Mouse (Mus musculus): ENCODE data around the gene Grm7. TPM values are rescaled to one million over a fixed set of nuclear protein-coding genes. Genes with fewer than 3 reads are reported as not detected.

The Grm7 gene
- polyA plus RNA-seq (2016; fragmentation: Nextera tagmentation; extraction: Ambion mirVana), result 2.3 and 3.2 TPM in 2 replicates

DNA sequence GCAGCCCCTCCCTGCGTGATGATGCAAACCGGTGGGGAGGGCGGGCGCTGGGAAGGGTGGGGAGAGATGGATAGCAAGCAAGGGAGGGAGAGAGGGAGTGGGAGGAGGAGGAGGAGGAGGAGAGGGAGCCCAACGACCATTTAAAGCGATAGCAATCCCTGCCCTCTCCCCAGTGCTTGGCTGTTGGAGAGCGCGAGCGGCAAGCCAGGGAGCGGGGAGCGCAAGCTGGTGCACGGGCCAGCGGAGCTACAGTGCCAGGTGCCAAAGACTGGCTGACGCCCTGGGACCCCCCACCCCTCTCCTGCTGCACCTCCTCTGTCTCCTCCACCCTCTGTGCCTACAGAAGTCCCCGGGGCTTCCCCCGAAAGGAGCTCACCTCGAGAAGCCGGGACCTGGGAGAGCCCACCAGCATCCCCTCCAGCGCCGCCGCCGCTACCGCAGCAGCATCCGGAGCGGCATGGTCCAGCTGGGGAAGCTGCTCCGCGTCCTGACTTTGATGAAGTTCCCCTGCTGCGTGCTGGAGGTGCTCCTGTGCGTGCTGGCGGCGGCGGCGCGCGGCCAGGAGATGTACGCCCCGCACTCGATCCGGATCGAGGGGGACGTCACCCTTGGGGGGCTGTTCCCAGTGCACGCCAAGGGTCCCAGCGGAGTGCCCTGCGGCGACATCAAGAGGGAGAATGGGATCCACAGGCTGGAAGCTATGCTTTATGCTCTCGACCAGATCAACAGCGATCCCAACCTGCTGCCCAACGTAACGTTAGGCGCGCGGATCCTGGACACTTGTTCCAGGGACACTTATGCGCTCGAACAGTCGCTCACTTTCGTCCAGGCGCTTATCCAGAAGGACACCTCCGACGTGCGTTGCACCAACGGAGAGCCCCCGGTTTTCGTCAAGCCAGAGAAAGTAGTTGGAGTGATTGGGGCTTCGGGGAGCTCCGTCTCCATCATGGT lies at the start of gene Grm7:
TSS of gene Grm7 (plus strand) at position 171 of the 951 bp plus-strand sequence.
- 1% methylated on average over 63 of the region's 65 CpGs for WGBS
- Histone ChIP-seq H3K9ac (peak within 1 kb of the TSS; percentile 57), H3K36me3 (replicated peaks) (no peaks in the 10 kb centered on the region), H3K27ac (no peak within 1 kb of the TSS), H3K4me2 (peak within 1 kb of the TSS; percentile 91), H3K27me3 (peaks cover 41% of the 10 kb centered on the region), H3K9me3 (no peaks in the 10 kb centered on the region), H3K4me3 (replicated peaks) (peak within 1 kb of the TSS; percentile 53), H3K4me1 (peaks cover 18% of the 10 kb centered on the region)
- ATAC-seq (ENCODE audit: low FRiP score), result peak; percentile 88

DNA sequence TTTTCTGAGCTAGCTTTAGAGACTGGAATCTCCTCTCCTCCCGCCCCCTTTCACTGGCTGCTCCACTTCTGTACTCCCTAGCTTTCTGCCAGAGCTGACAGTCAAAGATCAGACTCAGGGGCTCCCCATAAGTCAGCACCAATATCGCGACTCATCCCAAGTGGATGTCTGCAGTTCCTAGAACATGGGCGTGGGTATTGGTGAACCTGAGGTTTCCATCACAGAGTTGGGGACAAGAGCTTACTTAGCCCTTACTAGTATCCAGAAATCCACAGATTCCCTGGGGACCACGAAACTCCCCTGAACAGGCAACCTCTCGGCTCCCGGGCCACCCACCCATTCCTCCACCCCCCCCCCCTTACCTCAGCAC lies 355 bp upstream of the Grm7 start:
- Histone ChIP-seq H3K4me3 (replicated peaks) (peak overlapping the region; percentile 53), H3K36me3 (replicated peaks) (no peaks in the 10 kb centered on the region), H3K27me3 (peaks cover 41% of the 10 kb centered on the region), H3K27ac (no peak overlapping the region), H3K4me2 (peak overlapping the region; percentile 91), H3K9me3 (no peaks in the 10 kb centered on the region), H3K9ac (peak overlapping the region; percentile 57), H3K4me1 (peaks cover 18% of the 10 kb centered on the region)
- no peak for ATAC-seq (ENCODE audit: low FRiP score)
- WGBS, result 3% methylated on average over 7 of the region's 7 CpGs

DNA sequence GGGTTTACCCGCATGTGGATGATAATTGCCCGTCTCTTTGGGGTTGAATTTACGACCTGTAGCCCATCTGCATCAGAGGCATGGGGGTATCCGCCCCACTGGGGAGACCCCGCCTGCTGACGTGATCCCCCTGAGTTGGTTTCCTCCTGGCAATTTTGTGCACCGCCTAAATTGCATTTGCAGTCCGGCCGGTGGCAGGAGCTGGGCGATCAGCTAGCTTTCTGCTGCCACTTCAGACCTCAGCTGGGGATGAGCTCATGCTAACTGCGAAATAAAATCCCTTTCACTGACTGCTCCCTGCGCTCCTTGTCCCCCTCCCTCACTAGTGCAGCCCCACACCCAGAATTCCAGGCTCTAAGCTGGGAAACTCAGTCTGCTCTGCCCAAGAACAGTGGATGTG lies 1.5 kb downstream of the Grm7 start:
- Histone ChIP-seq H3K36me3 (replicated peaks) (no peaks in the 10 kb centered on the region), H3K4me2 (peak overlapping the region; percentile 91), H3K9me3 (no peaks in the 10 kb centered on the region), H3K9ac (0 out of 2 replicates have a peak overlapping the region, but pooled peaks have one; percentile 8), H3K4me1 (peaks cover 18% of the 10 kb centered on the region), H3K4me3 (replicated peaks) (peak overlapping the region; percentile 53), H3K27ac (no peak overlapping the region), H3K27me3 (peaks cover 41% of the 10 kb centered on the region)
- WGBS, result 1% methylated on average over 12 of the region's 12 CpGs
- no peak for ATAC-seq (ENCODE audit: low FRiP score)

DNA sequence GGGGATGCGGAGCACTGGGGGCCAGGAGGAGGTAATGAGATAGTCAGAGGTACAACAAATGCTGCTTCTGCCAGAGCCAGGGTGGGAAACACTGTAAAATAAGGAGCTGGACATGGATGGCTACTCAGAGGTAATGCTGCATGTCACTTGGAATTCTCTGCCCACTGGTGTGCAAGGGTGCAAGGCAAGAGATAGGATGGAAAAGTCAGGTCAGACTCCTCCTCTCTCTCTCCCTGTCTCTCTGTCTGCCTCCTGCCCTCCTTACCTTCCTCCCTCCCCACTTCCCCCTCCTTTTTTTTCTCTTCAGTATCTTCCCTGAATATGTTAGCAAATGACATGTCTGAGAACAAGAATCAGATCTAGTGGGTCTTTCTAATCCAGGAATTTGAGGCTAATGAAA lies 3.8 kb downstream of the Grm7 start:
- 90% methylated on average over 1 of the region's 1 CpGs for WGBS
- H3K27me3 ChIP-seq, result peaks cover 41% of the 10 kb centered on the region
- no peaks in the 10 kb centered on the region for H3K36me3 ChIP-seq (replicated peaks)
- H3K4me1 ChIP-seq, result peaks cover 22% of the 10 kb centered on the region
- no peak overlapping the region for H3K27ac ChIP-seq
- ATAC-seq (ENCODE audit: low FRiP score), result no peak
- H3K9ac ChIP-seq, result no peak overlapping the region
- H3K4me2 ChIP-seq, result no peak overlapping the region
- no peaks in the 10 kb centered on the region for H3K9me3 ChIP-seq
- H3K4me3 ChIP-seq (replicated peaks), result no peak overlapping the region

DNA sequence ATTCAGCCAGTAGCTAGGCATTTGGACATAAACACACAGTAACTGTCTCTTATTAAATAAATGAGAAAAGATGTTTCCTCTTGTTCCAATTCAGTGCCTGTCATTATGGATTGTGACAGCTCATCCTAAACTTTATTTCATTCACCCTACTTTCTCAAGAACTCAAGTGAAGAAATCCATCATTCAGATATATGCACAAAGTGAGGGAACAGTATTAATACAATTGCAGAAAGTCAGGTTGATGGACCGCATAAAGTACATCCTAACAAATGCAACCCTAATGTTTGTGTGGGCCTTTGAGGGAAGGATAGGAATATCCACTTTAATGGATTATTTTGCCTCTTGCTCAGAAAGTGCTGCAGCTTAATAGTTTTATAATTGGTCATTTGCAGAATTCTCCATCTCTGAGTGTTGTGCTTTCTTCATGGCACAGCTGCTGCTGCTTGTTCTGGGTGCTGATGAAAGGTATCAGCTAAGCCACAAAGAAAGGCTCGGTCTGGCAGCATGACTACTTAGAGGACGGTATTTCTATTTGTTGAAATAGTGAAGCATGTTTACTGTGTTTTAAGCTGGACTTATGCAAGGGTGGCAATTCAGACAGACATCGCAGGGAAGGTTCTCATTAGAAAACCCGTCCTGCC lies 8.1 kb downstream of the Grm7 start:
- H3K9ac ChIP-seq, result no peak overlapping the region
- peaks cover 6% of the 10 kb centered on the region for H3K27me3 ChIP-seq
- H3K4me3 ChIP-seq (replicated peaks), result no peak overlapping the region
- no peak for ATAC-seq (ENCODE audit: low FRiP score)
- 65% methylated on average over 5 of the region's 5 CpGs for WGBS
- peaks cover 4% of the 10 kb centered on the region for H3K4me1 ChIP-seq
- H3K4me2 ChIP-seq, result no peak overlapping the region
- H3K27ac ChIP-seq, result no peak overlapping the region
- H3K9me3 ChIP-seq, result no peaks in the 10 kb centered on the region
- no peaks in the 10 kb centered on the region for H3K36me3 ChIP-seq (replicated peaks)

DNA sequence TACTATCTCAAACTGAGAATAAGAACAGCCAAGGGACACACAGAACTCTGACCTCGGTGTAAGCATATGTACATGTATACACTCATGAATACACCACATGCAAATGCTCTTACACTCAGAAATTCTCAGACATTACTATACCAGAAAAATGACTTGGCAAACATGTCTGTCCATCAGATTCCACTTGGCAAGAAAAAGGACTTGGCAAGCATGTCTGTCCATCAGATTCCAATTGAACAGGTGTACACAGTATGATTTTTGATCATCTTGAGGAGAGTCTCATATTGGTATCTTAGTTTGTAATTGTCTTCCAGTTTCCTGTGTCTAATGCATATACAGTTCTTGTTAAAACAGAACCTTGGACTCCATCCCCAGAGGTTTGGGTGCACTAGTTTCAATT lies 19.1 kb downstream of the Grm7 start:
- Histone ChIP-seq H3K4me2 (no peak overlapping the region), H3K36me3 (replicated peaks) (no peaks in the 10 kb centered on the region), H3K9me3 (no peaks in the 10 kb centered on the region), H3K4me3 (replicated peaks) (no peak overlapping the region), H3K27me3 (no peaks in the 10 kb centered on the region), H3K27ac (no peak overlapping the region), H3K4me1 (no peaks in the 10 kb centered on the region), H3K9ac (no peak overlapping the region)
- 95% methylated on average over 1 of the region's 1 CpGs for WGBS
- no peak for ATAC-seq (ENCODE audit: low FRiP score)

DNA sequence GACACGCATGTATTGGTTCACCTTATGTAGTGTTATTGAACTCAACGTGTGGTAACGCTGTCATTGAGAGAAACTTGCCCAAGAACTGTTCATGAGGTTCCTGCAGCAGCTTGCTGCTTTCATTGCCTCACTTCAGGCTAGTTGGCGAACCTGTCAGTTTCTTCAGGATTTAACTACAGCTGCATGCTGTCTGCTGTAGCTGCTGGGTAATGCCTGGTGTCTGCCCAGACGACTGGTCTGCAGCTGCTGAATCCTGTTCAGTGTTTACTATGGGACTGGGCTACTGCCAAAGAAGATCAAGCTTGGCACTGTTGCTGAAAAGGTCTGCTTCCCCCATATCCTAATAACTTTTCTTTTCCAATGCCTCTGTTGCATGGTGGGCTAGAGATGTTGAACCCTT lies 23.1 kb downstream of the Grm7 start:
- Histone ChIP-seq H3K9ac (no peak overlapping the region), H3K4me3 (replicated peaks) (no peak overlapping the region), H3K36me3 (replicated peaks) (no peaks in the 10 kb centered on the region), H3K9me3 (no peaks in the 10 kb centered on the region), H3K27ac (no peak overlapping the region), H3K4me1 (no peaks in the 10 kb centered on the region), H3K4me2 (no peak overlapping the region), H3K27me3 (no peaks in the 10 kb centered on the region)
- no peak for ATAC-seq (ENCODE audit: low FRiP score)
- WGBS, result 70% methylated on average over 5 of the region's 5 CpGs

DNA sequence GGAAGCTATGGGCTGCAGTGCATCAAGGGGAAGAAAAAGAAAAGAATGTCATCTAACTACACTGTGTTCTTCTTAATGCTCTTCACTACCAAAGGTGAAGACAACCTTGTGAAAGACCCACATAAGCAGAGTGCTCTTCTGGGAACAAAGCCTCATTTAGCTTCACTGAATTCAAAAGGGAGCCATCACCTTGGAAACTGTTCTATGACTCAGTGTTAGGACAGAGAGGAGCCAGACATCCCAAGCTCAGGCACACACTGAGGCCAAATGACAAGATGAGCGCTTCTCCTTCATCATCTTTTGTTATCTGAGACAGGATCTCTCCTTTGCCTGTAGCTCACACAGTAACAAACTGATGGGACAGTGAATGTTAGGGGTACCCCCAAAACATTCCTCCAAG lies 45.6 kb downstream of the Grm7 start:
- H3K4me2 ChIP-seq, result no peak overlapping the region
- no peak overlapping the region for H3K9ac ChIP-seq
- no peaks in the 10 kb centered on the region for H3K36me3 ChIP-seq (replicated peaks)
- no peaks in the 10 kb centered on the region for H3K9me3 ChIP-seq
- ATAC-seq (ENCODE audit: low FRiP score), result no peak
- H3K27ac ChIP-seq, result no peak overlapping the region
- H3K4me3 ChIP-seq (replicated peaks), result no peak overlapping the region
- H3K27me3 ChIP-seq, result no peaks in the 10 kb centered on the region
- WGBS, result 75% methylated on average over 1 of the region's 1 CpGs
- no peaks in the 10 kb centered on the region for H3K4me1 ChIP-seq

DNA sequence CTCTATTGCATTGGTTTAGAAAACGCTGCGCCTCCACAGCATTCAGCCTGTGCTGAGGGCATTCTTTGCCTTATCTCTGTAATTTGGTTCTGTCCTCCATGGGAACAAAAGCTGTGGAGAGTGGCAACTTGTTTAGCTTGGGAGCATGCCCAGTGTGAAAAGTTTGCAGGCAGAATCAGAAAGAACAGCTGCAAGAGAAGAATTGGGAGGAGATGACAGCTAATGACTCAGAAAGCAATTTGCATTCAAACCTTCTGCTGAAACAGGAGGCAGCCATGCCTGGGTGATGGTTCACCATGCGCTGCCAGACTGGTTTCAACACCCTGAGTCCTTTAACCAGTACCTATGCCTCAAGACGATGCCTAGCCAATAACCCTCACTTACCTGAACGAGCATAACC lies 64.4 kb downstream of the Grm7 start:
- Histone ChIP-seq H3K4me3 (replicated peaks) (no peak overlapping the region), H3K36me3 (replicated peaks) (no peaks in the 10 kb centered on the region), H3K27ac (no peak overlapping the region), H3K4me1 (no peaks in the 10 kb centered on the region), H3K9ac (no peak overlapping the region), H3K4me2 (no peak overlapping the region), H3K27me3 (no peaks in the 10 kb centered on the region), H3K9me3 (no peaks in the 10 kb centered on the region)
- ATAC-seq (ENCODE audit: low FRiP score), result no peak
- WGBS, result 68% methylated on average over 5 of the region's 5 CpGs

DNA sequence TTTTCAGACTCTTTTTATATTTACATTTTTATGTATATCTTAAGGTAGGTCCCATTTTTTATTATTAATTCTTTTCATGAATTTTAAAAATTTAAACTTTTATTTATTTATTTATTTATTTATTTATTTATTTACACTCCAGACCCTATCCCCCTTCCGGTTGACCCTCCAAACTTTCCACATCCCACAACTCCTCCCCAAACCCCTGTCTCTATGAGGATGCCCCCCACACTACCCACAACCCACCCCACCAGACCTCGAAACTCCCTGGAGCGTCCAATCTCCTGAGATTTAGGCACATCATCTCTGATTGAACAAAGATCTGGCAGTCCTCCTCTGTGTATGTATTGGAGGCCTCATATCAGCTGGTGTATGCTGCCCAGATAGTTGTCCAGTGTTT lies 69.6 kb downstream of the Grm7 start:
- Histone ChIP-seq H3K9ac (no peak overlapping the region), H3K27ac (no peak overlapping the region), H3K4me2 (no peak overlapping the region), H3K9me3 (no peaks in the 10 kb centered on the region), H3K27me3 (no peaks in the 10 kb centered on the region), H3K4me1 (no peaks in the 10 kb centered on the region), H3K4me3 (replicated peaks) (no peak overlapping the region), H3K36me3 (replicated peaks) (no peaks in the 10 kb centered on the region)
- no peak for ATAC-seq (ENCODE audit: low FRiP score)
- 92% methylated on average over 3 of the region's 3 CpGs for WGBS

DNA sequence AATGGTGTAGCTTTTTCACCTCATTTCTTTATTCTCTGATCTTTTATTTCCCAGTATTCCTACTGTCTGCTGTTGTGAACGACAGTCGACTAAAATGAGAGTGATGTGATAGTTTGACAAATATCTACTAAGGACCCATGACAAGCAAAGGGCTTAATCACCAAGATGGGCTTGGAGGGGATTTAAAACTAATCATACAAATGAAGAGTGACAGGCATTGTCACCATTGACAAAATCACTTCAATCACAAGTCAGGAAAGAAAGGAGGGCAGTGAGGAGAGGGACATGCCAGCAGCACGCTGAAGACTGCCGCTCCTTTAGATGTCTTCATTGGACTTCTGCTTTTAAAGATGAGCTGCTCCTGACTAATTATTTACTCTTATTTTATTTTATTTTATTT lies 78.0 kb downstream of the Grm7 start:
- Histone ChIP-seq H3K4me2 (no peak overlapping the region), H3K9ac (no peak overlapping the region), H3K4me3 (replicated peaks) (no peak overlapping the region), H3K36me3 (replicated peaks) (no peaks in the 10 kb centered on the region), H3K27me3 (no peaks in the 10 kb centered on the region), H3K27ac (no peak overlapping the region), H3K4me1 (no peaks in the 10 kb centered on the region), H3K9me3 (no peaks in the 10 kb centered on the region)
- 72% methylated on average over 4 of the region's 4 CpGs for WGBS
- no peak for ATAC-seq (ENCODE audit: low FRiP score)

DNA sequence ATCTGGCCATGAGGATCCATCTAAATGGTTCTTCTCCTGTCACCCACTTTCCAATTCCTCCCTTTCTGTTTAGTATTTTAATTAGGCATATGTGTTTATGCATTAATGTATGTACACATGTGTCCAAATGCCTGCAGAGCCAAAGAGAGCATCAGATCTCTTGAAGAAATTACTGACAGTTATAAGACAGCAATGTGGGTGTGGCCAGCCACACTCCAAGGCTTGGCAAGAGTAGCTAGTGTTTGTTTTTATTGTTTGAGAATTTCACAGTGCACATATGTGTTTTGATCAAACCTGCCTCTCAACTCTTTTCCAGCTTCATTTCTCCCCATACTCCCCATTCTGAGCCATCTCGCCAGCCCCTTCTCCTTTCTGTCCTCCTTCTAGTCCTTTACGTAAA lies 88.5 kb downstream of the Grm7 start:
- WGBS, result 73% methylated on average over 2 of the region's 2 CpGs

More for the DNA sequence above, 88.5 kb downstream of the Grm7 start:
- Histone ChIP-seq H3K27me3 (no peaks in the 10 kb centered on the region), H3K4me3 (replicated peaks) (no peak overlapping the region), H3K4me2 (no peak overlapping the region), H3K4me1 (no peaks in the 10 kb centered on the region), H3K27ac (no peak overlapping the region), H3K9ac (no peak overlapping the region), H3K9me3 (no peaks in the 10 kb centered on the region), H3K36me3 (replicated peaks) (no peaks in the 10 kb centered on the region)
- ATAC-seq (ENCODE audit: low FRiP score), result no peak

Measured in forebrain, embryonic 12.5 days (tissue).